Mouse (Mus musculus) gastrocnemius, adult 8-10 months (tissue): ENCODE measurements around the gene Frmd4b. TPM values are rescaled to one million over a fixed set of nuclear protein-coding genes. Genes with fewer than 3 reads are reported as not detected.

Experiments used
- DNase-seq, 2 experiments: peaks; one replicate each; pipeline ENCODE4 v3.0.0; 2022; ENCODE audit warnings: low spot score in 2 of 2
- total RNA-seq, 4 experiments: library from RNA; stranded (reverse); gene quantifications; 2 replicates each; pipeline ENCODE4 v1.2.4; 2022

Frmd4b gene
- total RNA-seq, 4 experiments from 2014 or later, result 2.6 to 6.5 (median 4.7) TPM

DNA sequence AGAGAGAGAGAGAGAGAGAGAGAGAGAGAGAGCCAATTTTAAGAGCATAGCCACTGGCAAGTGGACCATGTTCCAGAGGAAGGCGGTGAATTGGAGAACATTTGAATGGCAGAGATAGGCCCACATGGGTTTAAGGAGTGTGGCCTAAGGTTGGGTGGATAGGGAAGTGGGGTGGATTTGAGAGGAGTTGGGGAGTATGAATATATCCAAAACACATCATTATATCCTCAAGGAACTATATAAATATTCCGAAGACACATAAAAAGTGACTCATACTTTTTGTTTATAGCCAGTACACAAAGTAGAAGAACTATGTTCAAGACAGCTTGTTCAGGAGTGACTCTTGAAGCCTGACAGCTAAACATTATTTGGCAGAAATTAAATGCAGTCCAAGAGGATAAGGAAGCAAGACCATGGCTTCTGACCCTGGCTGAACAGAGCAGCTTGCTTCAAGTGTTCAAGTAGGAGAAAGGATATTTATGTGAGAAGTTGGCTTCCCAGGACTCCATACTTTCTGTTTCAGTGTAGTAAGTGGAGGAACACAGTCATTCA is 36.8 kb downstream of the Frmd4b start:
- DNase-seq, result no peak

DNA sequence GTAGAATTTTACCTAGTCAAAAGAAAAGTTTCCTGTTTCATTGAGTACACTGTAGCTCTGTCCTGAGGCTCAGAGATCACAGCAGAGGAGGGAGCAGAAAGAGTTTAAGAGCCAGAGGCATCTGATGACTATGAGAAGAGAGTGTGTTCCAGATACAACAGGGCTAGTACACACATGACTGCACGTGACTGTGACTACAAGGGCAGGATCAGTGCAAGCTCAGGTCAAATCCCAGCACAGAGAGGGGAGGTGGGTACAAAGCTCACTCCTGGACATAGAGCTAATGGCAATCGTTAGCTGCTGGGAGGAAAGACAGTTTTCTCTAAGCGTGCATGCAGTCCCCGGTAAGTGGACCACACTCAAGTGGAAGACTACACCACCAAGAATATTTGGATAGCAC is 37.6 kb downstream of the Frmd4b start:
- no peak for DNase-seq

DNA sequence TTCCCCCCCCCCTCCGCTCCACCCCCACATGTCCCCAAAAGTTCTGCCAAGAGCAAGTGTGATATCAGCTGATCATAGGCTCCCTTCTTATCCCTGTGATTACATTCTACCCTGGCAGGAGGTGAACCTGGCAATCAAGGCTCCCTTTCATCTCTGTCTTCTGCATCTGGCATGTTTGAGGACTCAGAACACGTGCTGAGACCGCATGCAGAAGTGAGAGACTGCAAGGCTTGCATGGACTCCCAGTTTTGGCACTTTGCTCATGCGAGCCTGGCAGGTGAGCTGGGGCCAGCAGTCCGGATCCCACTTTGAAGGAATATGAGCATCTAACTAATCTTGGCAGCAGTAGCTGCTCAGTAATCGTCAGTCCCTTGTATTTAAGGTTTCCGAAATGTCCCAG is 39.1 kb downstream of the Frmd4b start:
- no peak for DNase-seq

DNA sequence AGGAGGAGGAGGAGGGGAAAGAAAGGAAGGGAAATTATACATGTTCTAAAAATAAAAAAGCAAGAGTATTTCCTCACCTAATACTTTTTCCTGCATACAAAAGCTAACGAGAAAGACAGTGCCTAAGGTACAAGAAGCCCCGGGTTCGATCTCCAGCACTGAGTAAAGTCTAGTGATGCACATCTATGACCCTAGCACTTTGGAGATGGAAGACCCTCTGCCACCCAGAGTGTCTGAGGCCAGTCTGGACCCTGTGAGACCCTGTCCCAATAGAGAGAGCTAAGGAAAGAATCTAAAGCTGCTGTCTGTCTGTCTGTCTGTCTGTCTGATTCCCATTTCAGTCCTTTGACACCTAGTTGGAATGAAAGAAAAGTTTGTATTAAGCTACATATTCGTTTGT is 40.0 kb downstream of the Frmd4b start:
- DNase-seq, result no peak

DNA sequence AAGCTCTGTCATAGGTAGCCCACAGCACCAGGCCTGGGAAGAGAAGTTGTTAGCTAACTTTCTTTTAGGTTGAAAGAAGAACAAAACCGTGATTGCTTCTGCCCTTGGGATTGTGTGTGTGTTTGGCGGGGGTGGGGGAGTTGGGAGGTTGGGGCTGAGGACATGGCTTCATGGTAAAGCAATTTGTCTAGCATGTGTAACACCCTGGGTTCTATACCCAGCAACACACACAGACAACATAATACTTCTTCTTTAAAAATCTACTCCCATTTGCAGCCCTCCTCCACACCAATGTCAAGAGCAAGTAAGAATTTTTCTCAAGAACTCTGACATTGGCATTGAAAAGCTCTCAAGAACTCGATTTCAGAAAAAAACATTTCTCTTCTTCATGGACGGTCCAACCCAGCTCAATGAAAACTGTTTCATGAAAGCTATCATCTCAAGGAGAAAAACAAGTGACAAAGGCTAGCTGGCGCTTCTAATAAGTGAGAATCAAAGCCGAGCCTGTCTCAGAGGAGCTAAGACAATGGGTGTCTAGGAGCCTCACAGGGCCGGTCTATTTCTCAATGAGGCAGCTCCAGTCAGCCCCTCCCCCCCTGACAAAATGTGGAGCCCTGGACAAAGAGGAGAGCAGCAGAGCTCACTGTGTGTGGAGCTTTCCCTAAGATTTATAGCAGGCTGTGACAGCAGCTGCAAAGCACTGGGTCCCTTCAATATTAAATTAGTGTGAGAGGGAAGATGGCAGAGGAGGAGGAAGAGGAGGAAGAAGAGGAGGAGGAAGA is 40.6 kb downstream of the Frmd4b start:
- DNase-seq, result no peak

DNA sequence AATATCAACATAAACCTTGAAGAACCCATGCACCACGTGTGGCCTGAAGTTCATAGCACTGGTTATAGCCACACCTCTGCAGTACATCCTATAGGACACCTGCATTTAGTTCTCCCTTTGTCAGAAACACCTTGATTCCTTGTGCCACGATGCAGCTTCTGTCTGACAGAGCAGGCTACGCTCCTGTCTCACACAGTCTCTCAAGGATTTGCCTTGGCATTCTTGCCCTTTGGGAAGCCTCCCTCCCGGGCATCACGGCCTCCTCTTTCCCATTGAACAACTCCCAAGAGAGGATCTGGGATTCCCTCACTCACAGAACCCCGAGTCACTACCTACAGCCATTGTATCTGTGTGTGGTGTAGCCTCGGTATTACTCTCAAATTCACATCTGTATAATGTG is 41.2 kb downstream of the Frmd4b start:
- no peak for DNase-seq

DNA sequence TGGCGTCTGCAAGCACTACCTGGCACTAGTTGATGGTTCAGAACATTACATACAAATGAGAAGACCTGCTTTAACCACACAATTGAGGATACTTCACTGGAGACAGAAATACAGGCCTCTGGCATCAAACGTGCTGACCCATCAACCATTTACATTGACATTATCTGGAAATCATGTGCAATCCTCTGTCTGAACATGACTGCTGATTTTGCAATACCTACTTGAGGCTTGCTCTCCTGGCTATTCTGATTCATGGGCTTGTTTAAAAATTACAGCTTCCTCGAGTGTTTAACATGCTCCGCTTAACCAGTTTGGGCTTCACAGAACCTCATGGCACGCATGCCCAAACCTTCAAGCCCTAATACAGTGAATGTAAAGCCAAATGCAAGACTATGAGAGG is 42.4 kb downstream of the Frmd4b start:
- DNase-seq, result no peak

DNA sequence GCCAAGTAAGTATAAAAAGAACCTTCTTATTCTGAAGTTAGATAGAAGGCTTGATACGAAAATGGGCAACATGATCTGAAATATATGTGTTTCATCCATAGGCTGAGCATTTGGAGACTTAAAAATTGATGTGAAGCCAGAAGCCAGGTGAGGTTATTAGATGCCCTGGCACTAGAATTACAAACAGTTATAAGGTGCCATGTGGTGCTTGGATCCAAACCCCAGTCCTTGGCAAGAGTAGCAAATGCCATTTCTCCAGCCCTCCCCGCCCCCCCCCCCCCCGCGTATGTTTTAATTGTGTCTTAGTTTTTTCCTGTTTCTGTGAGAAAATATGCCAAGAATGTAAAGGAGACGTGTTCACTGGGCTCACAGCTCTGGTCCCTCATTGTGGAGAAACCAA is 45.1 kb downstream of the Frmd4b start:
- no peak for DNase-seq

DNA sequence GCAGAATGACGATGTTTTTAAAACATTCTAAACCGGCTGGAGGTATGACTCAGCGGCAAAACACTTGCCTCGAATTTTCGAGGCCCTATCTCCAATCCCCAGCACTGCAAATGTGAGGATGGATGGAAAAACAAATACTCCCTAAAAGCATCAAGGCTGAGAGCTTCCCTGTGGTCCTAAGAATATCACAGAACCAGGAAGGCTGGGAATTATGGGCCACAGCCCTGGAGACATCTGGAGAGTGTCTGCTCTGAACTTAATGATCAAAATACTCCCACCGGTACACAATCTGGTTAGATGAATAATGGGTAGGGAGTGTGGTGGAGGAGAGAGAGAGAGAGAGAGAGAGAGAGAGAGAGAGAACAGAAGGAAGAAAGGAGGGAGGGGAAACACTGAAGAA is 48.8 kb downstream of the Frmd4b start:
- no peak for DNase-seq

DNA sequence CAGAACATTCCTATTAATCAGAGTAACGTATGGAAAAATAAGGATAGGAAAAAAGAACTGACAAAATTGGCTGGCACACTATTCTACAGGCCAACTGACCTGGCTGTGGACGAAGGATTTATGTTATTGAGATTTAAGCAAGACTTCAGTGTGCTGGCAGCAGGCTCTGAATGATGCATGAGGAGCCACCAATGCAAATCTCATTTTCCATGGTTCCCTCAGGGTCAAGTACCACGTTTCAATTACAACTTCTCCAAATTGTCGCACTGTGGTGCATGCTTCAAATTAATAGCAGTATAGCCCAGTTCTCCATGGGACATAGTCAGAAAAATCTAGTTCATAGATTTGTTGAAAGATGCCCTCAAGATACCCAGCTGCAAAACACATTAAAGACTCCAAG is 50.6 kb downstream of the Frmd4b start:
- no peak for DNase-seq

DNA sequence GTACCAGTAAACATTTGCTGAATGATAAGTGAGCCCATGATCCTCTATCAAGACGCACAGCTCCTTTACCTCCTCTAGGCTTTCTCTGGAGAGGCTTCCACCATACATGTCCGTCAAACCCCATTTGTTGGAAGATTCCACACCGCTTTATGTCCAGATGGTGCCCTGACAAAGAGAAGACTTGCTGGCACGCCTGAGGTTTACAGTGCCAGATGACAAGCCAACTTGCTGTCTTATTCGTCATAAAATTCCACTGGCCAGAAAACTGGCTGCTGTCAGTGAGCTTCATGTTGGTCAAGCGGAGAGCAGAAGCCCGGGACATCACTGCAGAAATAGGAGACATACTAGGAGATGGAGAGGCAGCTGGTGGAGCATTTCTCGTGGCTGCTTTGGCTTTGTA is 60.2 kb downstream of the Frmd4b start:
- DNase-seq, result no peak

DNA sequence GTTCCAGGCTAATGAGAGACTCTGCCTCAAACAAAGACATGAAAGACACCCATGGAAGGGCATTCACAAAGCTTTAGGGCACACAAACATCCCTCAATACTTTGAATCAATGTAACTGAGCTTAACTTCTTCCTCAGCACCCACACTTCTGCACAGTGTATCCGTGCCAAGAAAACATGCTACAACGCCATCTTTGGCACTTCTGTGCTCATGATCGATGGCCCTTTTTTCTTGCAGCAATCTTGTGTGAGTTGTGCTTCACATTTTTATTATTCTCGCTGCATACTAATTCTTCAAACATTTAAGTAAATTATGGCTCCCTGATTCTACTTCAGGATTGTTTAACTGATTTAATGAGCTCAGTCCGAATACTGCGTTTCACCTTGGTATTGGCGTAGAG is 61.7 kb downstream of the Frmd4b start:
- no peak for DNase-seq

DNA sequence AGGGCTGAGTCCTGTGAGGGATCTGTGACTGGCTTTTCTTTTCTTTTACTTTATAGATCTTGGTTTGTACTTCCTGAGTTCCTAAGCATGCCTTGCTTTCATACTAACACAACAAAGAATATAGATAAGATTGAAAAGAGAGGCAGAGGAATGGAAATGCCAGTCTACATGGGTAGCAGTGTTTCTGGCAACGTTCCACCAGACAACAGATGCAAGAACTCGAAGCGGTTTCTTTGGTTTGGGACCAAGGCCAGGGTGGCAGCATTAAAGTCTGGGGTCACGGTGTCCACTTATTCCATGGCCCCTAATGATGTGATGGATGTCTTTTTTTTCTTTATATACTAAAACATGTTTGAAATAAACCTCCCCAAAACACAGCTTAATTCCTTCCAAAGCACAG is 63.9 kb downstream of the Frmd4b start:
- DNase-seq, result no peak

DNA sequence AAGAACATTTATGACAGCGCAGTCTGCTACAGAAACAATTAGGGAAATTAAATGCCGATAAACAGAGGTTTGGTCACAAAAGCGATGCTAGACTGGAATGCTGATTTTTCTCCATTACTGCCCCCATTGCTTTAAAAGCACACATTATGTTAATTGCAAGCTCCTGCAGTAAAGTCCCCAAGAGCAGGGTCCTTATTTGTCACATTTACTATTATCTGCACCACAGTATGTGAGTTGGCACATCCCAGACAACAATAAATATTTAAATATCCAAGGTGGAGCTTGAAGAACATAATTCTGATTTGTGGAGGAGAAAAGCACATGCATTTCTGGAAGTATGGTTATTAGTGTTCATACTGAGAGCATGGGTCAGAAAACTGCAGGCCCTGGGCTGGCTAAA is 64.8 kb downstream of the Frmd4b start:
- DNase-seq, result no peak

DNA sequence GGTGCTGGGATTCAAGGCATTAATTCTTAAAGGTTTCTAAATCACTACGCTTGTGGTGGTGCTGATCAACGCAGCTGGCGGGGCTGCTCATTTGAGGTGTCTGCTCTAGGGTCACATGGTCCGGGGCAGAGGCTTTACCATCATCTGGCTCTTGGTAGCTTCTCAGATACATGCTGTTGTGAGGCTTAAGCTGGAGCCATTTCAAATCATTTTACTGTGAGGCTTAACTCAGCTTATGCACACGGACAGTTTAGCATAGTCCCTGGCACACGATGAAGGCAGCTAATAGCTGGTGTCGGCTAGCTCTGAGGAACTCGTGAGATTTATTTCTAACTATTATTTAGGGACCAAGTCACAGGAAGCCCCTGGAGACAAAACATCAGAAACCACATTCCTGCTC is 65.5 kb downstream of the Frmd4b start:
- DNase-seq, result no peak

DNA sequence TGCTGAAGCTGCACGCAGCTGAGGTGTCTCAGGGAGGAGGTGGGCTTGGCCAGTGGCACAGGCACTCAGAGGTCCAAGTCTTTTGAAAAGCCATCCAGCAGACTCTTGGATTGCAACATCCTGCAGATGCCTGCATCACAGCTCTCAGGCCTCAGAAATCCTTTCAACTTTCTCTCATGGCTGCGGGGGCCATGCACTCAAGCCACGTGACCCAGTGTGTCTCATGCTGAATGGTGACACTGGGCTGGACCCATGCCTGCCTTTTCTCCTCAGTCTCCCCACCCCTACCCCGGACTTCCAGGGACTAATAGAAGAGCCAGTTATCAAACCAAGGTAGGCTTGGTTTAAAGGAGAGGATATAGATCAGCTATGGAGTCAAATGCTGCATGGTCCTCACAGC is 66.2 kb downstream of the Frmd4b start:
- no peak for DNase-seq

DNA sequence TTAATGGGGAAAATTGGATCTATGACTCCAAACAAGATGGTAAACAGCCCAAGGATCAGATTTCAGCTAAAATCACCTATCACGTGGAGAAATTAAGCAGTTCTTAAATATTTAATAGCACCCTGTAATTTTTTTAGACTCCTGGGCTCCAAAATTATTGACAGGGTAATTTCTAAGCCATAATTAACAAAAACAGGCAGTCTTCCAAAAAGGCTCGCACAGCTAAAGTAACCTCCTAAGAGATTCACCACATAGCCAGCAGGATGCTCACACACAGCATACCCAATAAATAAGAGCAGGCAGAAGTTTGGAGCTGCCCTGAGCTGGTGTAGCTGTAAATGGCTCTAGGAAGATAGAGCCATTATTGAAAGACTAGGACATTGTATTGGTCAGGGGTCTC is 76.9 kb downstream of the Frmd4b start:
- DNase-seq, result no peak

DNA sequence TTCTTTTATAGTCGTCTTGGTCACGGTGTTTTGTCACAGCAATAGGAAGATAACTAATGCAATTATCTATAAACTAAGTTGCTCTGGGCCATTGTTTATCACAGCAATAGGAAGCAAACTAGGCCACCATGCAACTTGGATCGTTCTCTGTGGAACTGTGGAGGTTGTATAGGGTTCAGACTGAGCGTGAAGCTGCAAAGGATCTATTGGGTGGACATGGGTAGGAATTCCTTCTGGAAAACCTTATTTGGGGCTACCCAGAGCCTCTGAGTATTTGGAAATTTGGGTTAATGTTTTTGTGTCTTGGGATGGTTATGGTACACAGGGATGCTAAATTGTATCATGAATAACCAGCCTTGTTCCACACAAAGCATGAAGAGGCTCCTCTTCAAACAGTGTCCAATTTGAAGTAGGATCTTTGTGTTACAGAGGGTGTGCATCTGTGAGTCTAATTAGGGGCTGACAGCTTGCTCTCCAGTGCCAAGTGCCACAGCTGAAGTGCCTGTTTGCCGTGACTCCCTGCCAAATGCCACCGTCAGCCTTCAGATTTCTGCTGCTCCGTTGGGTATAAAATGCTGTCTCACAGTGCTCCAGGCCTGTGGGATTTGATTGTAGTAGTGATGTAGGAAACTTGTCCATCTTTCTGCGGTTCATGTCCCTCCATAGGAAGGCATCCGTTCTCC is 81.4 kb downstream of the Frmd4b start:
- no peak for DNase-seq

DNA sequence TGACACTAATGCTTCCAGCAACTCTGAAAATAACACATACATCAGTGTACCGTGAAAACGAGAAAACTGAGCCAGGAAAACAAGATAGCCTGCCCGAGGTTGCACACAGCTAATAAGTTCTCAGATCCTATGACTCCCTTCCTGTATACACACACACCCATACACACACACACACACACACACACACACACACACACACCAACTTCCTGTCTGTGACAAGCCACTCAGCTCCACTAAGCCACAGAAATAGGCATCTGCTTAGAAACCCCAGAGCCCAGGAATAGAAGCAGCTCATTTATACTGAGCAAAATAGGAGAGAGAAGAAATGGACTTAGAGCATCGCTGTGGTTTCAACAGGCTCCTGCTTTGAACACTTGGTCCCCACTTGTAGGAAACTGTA is 86.3 kb downstream of the Frmd4b start:
- DNase-seq, result no peak

DNA sequence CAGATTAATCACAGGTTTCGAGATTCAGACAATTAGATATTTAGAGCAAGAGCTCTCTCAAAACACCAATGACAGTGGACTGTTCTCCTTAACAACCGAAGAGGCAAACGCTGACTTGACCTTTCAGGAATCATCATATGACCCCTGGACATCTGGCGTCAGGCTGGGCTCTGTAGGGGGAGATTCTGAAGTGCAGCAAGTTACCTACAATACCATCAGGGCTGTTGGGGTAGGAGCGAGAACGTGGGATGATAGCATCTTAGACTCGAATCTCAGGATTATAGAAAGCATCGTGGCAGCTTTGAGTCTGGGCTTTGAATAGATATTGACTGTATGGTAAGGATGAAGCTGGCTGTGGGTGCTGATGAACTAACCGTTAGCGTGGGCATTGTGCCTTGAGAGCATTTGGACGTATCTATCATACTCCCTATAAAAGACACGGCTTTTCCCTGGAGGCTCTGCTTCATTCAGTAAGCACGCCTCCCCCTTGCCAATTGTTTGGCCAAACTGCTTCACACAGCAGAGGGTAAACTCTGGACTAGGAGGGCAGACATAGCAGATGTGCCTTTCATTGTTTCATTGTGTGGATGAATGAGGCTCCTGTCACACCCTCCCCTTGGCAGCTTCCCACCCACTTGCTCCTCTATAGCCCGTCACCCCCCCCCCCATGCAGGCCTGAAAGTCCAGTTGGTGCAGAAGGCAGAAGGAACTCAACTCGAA is 88.2 kb downstream of the Frmd4b start:
- DNase-seq, result no peak

DNA sequence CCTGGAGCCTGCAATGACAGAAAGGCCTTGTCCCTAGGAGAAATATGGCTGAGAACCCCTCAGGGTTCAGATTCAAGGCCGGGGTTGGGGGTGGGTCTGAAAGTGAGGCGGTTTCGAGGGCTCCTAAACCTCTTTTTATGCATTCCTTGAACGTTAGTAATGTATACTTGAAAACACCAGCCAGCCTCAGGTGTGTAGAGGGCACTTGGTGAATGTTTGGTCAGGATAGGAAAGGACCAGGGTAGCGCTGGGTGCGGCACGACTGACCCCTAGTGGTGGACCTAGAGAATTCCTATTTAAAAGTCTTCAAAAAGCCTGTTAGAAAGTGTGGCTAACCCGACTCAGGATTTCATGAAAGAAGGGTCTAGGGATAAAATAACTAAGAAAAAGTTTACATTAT is 91.2 kb downstream of the Frmd4b start:
- DNase-seq, result no peak

DNA sequence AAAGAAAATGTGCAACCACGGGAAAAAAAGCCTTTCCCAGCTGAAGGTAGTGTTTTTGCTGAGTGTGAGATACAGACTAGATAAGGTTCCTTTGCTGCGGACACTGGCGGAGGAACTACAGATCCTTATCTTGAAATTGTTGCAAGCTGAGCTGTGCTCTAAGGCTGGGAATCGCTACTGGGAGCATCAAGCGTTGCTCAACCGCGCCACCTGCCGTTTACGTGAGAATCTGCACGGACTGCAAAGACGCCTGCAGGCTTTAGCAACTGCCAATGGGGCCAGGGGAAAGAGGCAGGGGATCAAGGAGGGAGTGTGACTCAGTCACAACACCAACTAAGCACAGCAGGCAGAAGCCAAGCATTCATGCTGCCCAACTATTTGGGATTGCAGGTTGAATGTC is 94.2 kb downstream of the Frmd4b start:
- DNase-seq, result no peak
